Mouse (Mus musculus): Measurements from ENCODE around the gene Hoxd12. TPM values are rescaled to one million over a fixed set of nuclear protein-coding genes. Genes with fewer than 3 reads are reported as not detected.

Hoxd12 gene
- polyA plus RNA-seq, 1 experiment from 2014 or later = not detected

DNA sequence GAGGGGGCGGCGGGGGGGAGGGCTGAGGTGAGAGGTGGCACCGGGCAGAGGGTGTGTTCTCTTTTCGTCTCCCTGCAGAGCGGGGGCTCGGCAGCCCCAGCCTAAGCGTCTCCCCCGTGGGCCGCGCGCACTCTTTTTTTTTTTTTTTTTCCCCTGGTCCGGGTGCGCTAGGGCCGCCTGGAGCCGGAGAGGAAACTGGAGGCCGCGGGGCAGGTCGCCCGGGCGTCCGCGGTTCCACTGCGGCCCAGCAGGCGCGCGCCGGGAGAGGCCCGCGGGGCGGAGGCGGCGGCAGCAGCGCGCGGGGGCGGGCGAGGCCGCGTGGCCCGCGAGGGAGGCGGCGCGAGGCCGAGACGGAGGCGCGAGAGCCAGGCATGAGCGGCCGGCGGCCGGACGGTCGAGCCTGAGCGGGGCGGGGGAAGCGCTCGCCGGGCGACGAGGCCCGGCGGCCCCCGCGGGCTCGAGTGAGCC is 30.2 kb downstream of the Hoxd12 start:
- H3K4me1 ChIP-seq (ENCODE audit: control insufficient read depth, insufficient read depth, low read length) = peaks cover 6% of the 10 kb centered on the region; the same call in 1 of the 2 replicates
- H3K27ac ChIP-seq (ENCODE audit: low read length) = no peak overlapping the region
- no peaks in the 10 kb centered on the region for H3K9me3 ChIP-seq (ENCODE audit: control insufficient read depth, low read depth, low read length)
- peak overlapping the region; percentile 60 for H3K4me2 ChIP-seq (replicated peaks; ENCODE audit: low read depth, low read length)
- peak overlapping the region; percentile 33 for H3K4me3 ChIP-seq (ENCODE audit: low read depth, low read length)
- ATAC-seq (ENCODE audit: insufficient number of reproducible peaks, insufficient read depth, low FRiP score, low read depth) = peak; percentile 46; the same call in 1 of the 2 replicates
- peak overlapping the region; percentile 21; the same call in 1 of the 2 replicates for H3K9ac ChIP-seq (replicated peaks; ENCODE audit: low read depth, low read length)
- WGBS = under 1% methylated on average over 40 of the region's 66 CpGs
- peaks cover 70% of the 10 kb centered on the region for H3K27me3 ChIP-seq (ENCODE audit: control insufficient read depth, insufficient read depth, low read length)
- no peaks in the 10 kb centered on the region for H3K36me3 ChIP-seq (ENCODE audit: control insufficient read depth, insufficient read depth, low read length)

- Histone ChIP-seq H3K27ac (ENCODE audit: low read length) (no peak overlapping the region), H3K9me3 (ENCODE audit: control insufficient read depth, low read depth, low read length) (no peaks in the 10 kb centered on the region), H3K4me3 (ENCODE audit: low read depth, low read length) (peak overlapping the region; percentile 33), H3K9ac (replicated peaks; ENCODE audit: low read depth, low read length) (peak overlapping the region; percentile 21; the same call in 1 of the 2 replicates), H3K36me3 (ENCODE audit: control insufficient read depth, insufficient read depth, low read length) (no peaks in the 10 kb centered on the region), H3K27me3 (ENCODE audit: control insufficient read depth, insufficient read depth, low read length) (peaks cover 70% of the 10 kb centered on the region), H3K4me1 (ENCODE audit: control insufficient read depth, insufficient read depth, low read length) (peaks cover 6% of the 10 kb centered on the region; the same call in 1 of the 2 replicates), H3K4me2 (replicated peaks; ENCODE audit: low read depth, low read length) (peak overlapping the region; percentile 60)
- WGBS = under 1% methylated on average over 44 of the region's 85 CpGs
- no peak for ATAC-seq (ENCODE audit: insufficient number of reproducible peaks, insufficient read depth, low FRiP score, low read depth)
These were observed 30.8 kb downstream of the Hoxd12 start for GRCm38 (mm10) chr2:74705467-74706089.

- Histone ChIP-seq H3K4me3 (ENCODE audit: low read depth, low read length) (no peak overlapping the region; the same call in 1 of the 2 replicates), H3K27me3 (ENCODE audit: control insufficient read depth, insufficient read depth, low read length) (peaks cover 64% of the 10 kb centered on the region), H3K27ac (ENCODE audit: low read length) (no peak overlapping the region), H3K4me1 (ENCODE audit: control insufficient read depth, insufficient read depth, low read length) (peaks cover 6% of the 10 kb centered on the region; the same call in 1 of the 2 replicates), H3K9me3 (ENCODE audit: control insufficient read depth, low read depth, low read length) (no peaks in the 10 kb centered on the region), H3K9ac (replicated peaks; ENCODE audit: low read depth, low read length) (no peak overlapping the region), H3K36me3 (ENCODE audit: control insufficient read depth, insufficient read depth, low read length) (no peaks in the 10 kb centered on the region), H3K4me2 (replicated peaks; ENCODE audit: low read depth, low read length) (no peak overlapping the region)
- 4% methylated on average over 13 of the region's 13 CpGs for WGBS
- ATAC-seq (ENCODE audit: insufficient number of reproducible peaks, insufficient read depth, low FRiP score, low read depth) = no peak
These were observed 31.7 kb downstream of the Hoxd12 start for GRCm38 (mm10) chr2:74706393-74706960.

- peaks cover 75% of the 10 kb centered on the region for H3K27me3 ChIP-seq (ENCODE audit: control insufficient read depth, insufficient read depth, low read length)
- H3K9ac ChIP-seq (replicated peaks; ENCODE audit: low read depth, low read length) = no peak overlapping the region
- no peak overlapping the region for H3K4me3 ChIP-seq (ENCODE audit: low read depth, low read length)
- no peaks in the 10 kb centered on the region for H3K36me3 ChIP-seq (ENCODE audit: control insufficient read depth, insufficient read depth, low read length)
- no peak for ATAC-seq (ENCODE audit: insufficient number of reproducible peaks, insufficient read depth, low FRiP score, low read depth)
- H3K27ac ChIP-seq (ENCODE audit: low read length) = no peak overlapping the region
- WGBS = 24% methylated on average over 7 of the region's 7 CpGs
- H3K9me3 ChIP-seq (ENCODE audit: control insufficient read depth, low read depth, low read length) = no peaks in the 10 kb centered on the region
- H3K4me1 ChIP-seq (ENCODE audit: control insufficient read depth, insufficient read depth, low read length) = peaks cover 6% of the 10 kb centered on the region; the same call in 1 of the 2 replicates
- H3K4me2 ChIP-seq (replicated peaks; ENCODE audit: low read depth, low read length) = no peak overlapping the region
These were observed 32.8 kb downstream of the Hoxd12 start for GRCm38 (mm10) chr2:74707599-74707998.

DNA sequence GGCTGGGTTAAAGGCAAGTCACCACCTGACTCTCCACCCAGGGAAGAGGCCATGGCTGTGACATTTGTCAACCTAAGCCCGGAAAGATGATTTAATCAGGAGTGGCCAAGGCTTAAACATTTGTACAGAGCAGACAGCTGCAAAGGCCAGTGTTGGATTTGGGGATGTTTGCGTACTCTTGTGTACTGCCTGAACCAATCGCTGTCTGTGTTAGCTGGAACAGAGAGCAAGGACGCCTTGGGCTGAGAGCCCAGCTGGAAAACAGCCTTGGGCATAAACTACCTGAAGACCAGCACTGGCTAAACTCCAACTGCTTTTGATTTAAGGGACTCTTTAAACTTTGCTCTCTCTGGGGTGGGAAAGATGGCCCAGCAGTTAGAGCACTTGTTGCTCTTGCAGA is 33.9 kb downstream of the Hoxd12 start:
- H3K9me3 ChIP-seq (ENCODE audit: control insufficient read depth, low read depth, low read length) = no peaks in the 10 kb centered on the region
- peaks cover 6% of the 10 kb centered on the region; the same call in 1 of the 2 replicates for H3K4me1 ChIP-seq (ENCODE audit: control insufficient read depth, insufficient read depth, low read length)
- H3K4me3 ChIP-seq (ENCODE audit: low read depth, low read length) = no peak overlapping the region
- 21% methylated on average over 4 of the region's 4 CpGs for WGBS
- H3K36me3 ChIP-seq (ENCODE audit: control insufficient read depth, insufficient read depth, low read length) = no peaks in the 10 kb centered on the region
- no peak overlapping the region for H3K4me2 ChIP-seq (replicated peaks; ENCODE audit: low read depth, low read length)
- no peak for ATAC-seq (ENCODE audit: insufficient number of reproducible peaks, insufficient read depth, low FRiP score, low read depth)
- no peak overlapping the region for H3K9ac ChIP-seq (replicated peaks; ENCODE audit: low read depth, low read length)
- H3K27me3 ChIP-seq (ENCODE audit: control insufficient read depth, insufficient read depth, low read length) = peaks cover 72% of the 10 kb centered on the region
- H3K27ac ChIP-seq (ENCODE audit: low read length) = no peak overlapping the region

- no peaks in the 10 kb centered on the region for H3K9me3 ChIP-seq (ENCODE audit: control insufficient read depth, low read depth, low read length)
- 11% methylated on average over 5 of the region's 5 CpGs for WGBS
- H3K9ac ChIP-seq (replicated peaks; ENCODE audit: low read depth, low read length) = no peak overlapping the region
- no peak for ATAC-seq (ENCODE audit: insufficient number of reproducible peaks, insufficient read depth, low FRiP score, low read depth)
- H3K4me3 ChIP-seq (ENCODE audit: low read depth, low read length) = no peak overlapping the region
- no peaks in the 10 kb centered on the region for H3K36me3 ChIP-seq (ENCODE audit: control insufficient read depth, insufficient read depth, low read length)
- H3K4me2 ChIP-seq (replicated peaks; ENCODE audit: low read depth, low read length) = no peak overlapping the region
- H3K27ac ChIP-seq (ENCODE audit: low read length) = no peak overlapping the region
- peaks cover 70% of the 10 kb centered on the region for H3K27me3 ChIP-seq (ENCODE audit: control insufficient read depth, insufficient read depth, low read length)
- peaks cover 6% of the 10 kb centered on the region; the same call in 1 of the 2 replicates for H3K4me1 ChIP-seq (ENCODE audit: control insufficient read depth, insufficient read depth, low read length)
These were observed 34.9 kb downstream of the Hoxd12 start for GRCm38 (mm10) chr2:74709465-74710419.

- no peak overlapping the region for H3K9ac ChIP-seq (replicated peaks; ENCODE audit: low read depth, low read length)
- H3K4me2 ChIP-seq (replicated peaks; ENCODE audit: low read depth, low read length) = no peak overlapping the region
- H3K9me3 ChIP-seq (ENCODE audit: control insufficient read depth, low read depth, low read length) = no peaks in the 10 kb centered on the region
- WGBS = 5% methylated on average over 16 of the region's 16 CpGs
- H3K36me3 ChIP-seq (ENCODE audit: control insufficient read depth, insufficient read depth, low read length) = no peaks in the 10 kb centered on the region
- no peak overlapping the region; the same call in 1 of the 2 replicates for H3K4me3 ChIP-seq (ENCODE audit: low read depth, low read length)
- no peak for ATAC-seq (ENCODE audit: insufficient number of reproducible peaks, insufficient read depth, low FRiP score, low read depth)
- H3K27me3 ChIP-seq (ENCODE audit: control insufficient read depth, insufficient read depth, low read length) = peaks cover 72% of the 10 kb centered on the region
- H3K4me1 ChIP-seq (ENCODE audit: control insufficient read depth, insufficient read depth, low read length) = no peaks in the 10 kb centered on the region; the same call in 1 of the 2 replicates
- H3K27ac ChIP-seq (ENCODE audit: low read length) = no peak overlapping the region
These were observed 36.2 kb downstream of the Hoxd12 start for GRCm38 (mm10) chr2:74710929-74711543.
